Mouse (Mus musculus) bone marrow macrophage, adult 2 months (primary cell): ENCODE results near the gene Gm11214.

Experiments
- CTCF ChIP-seq: IDR thresholded peaks from 2 replicates; pipeline ENCODE4 v1.5.1; 2012; ENCODE audit warnings: low read depth, mild to moderate bottlenecking, low read length, moderate library complexity
- POLR2A ChIP-seq: IDR thresholded peaks from 2 replicates; pipeline ENCODE4 v1.6.1; 2012; ENCODE audit warnings: mild to moderate bottlenecking, low read depth, low read length, borderline replicate concordance

DNA sequence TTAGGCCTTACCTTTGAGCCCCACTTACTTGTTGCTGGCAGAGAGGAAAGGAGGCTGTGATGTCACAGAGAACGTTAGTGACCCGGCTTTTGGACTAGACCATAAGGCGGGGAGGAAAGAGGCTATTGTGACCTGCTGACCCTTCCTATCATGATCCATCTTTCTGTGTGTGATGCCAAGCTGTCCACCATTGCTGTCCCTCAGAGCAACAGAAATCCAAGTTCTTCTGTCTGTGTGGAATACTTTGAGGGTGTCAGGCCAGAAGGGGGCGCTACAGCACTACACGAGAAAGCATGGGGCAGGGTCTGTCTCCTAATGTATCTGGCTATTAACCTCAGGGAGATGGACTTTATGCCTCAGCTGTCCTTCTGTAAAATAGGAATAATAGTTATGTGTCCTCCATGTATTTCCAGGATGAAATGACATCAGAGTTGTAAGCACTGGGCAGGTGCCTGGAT lies 40.8 kb downstream of the Gm11214 start, which contains the start of gene Tex48:
- TF ChIP-seq CTCF (peak; percentile 31; the same call in 1 of the 2 replicates), POLR2A (no peak)
